Mouse (Mus musculus) spleen, adult 2 months (tissue): ENCODE results near the gene Adssl1. TPM values are rescaled to one million over a fixed set of nuclear protein-coding genes. Genes with fewer than 3 reads are reported as not detected.

Experiments
- DNase-seq, 2 experiments: peaks; one replicate each; pipeline versions ENCODE4 v3.0.0 to v3.0.0-alpha.2; 2012 to 2021; ENCODE audit warnings: low spot score in 2 of 2, low read depth in 1 of 2
- H3K27ac ChIP-seq: fragments of 200-500 bp; 2 replicates; pipeline ENCODE4 v1.5.1; 2012; ENCODE audit warnings: low read length, inconsistent platforms; ENCODE audit not compliant: insufficient read depth
- H3K27me3 ChIP-seq: fragments of 200-500 bp; 2 replicates; pipeline ENCODE4 v1.6.1; 2012; ENCODE audit warnings: mild to moderate bottlenecking, moderate library complexity, low read length, inconsistent platforms; ENCODE audit not compliant: control insufficient read depth, insufficient read depth
- H3K36me3 ChIP-seq: fragments of 200-500 bp; 2 replicates; pipeline ENCODE4 v1.6.1; 2012; ENCODE audit warnings: mild to moderate bottlenecking, low read length, inconsistent platforms; ENCODE audit not compliant: control insufficient read depth, insufficient read depth
- H3K4me1 ChIP-seq: fragments of 200-500 bp; 2 replicates; pipeline ENCODE4 v1.6.1; 2011; ENCODE audit warnings: inconsistent platforms; ENCODE audit not compliant: control insufficient read depth, insufficient read depth, insufficient read length
- H3K4me3 ChIP-seq: fragments of 200-500 bp; 2 replicates; pipeline ENCODE4 v1.5.1; 2011; ENCODE audit warnings: mild to moderate bottlenecking, inconsistent platforms; ENCODE audit not compliant: insufficient read depth, insufficient read length; ENCODE audit errors: extremely low read depth
- CTCF ChIP-seq: fragments of 200-500 bp; IDR thresholded peaks from 2 replicates; pipeline ENCODE4 v1.5.1; 2011; ENCODE audit warnings: mild to moderate bottlenecking, inconsistent platforms; ENCODE audit not compliant: insufficient read depth, insufficient read length, insufficient replicate concordance; ENCODE audit errors: extremely low read depth
- POLR2A ChIP-seq: fragments of 200-500 bp; IDR thresholded peaks from 2 replicates; pipeline ENCODE4 v1.6.1; 2011; ENCODE audit warnings: low read depth, low read length, inconsistent platforms
- WGBS: fragments of 180-500 bp; shearing (Covaris S2); methylation state at CpG from one replicate; pipeline ENCODE4 v1.1.7; 2018; 5-methylcytosine and 5-hydroxymethylcytosine counted together
- polyA plus RNA-seq: library from polyadenylated mRNA; depleted of rRNA; stranded (reverse); fragments of >200 nt; gene quantifications from 2 replicates; pipeline ENCODE4 v1.2.3, GENCODE M21; 2012

The Adssl1 gene
- polyA plus RNA-seq, 1 experiment, result 10.7 TPM

GRCm38 (mm10) chr12:112664124-112664523 lies 44.3 kb downstream of the Adssl1 start:
- no peak overlapping the region for H3K4me3 ChIP-seq
- no peak overlapping the region for H3K27ac ChIP-seq
- 84% methylated on average over 2 of the region's 2 CpGs for WGBS
- H3K27me3 ChIP-seq, result no peaks in the 10 kb centered on the region
- peaks cover 27% of the 10 kb centered on the region for H3K36me3 ChIP-seq
- no peak for DNase-seq
- no peak for TF ChIP-seq POLR2A
- peaks cover 3% of the 10 kb centered on the region; the same call in 1 of the 2 replicates for H3K4me1 ChIP-seq

DNA sequence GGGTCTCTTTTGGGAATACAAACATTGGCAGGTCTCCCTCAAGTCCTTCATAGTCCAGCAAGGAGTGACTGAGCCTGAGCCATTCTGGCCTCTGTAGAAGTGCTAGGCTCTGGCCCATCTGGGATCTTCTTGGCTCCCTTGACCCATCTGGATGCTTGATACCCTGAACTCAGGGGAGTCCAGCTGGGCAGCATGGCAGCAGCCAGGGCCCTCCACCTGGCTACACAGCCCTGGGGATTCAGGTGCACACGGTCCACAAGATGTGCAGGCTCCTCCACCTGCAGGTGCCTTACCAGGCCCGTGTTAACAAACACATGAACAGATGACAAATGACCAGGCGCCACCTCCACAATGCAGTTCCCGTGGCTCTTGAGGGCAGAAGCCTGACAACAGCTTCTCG lies 44.8 kb downstream of the Adssl1 start:
- H3K4me1 ChIP-seq, result peaks cover 8% of the 10 kb centered on the region; the same call in 1 of the 2 replicates
- no peak overlapping the region for H3K4me3 ChIP-seq
- no peak for TF ChIP-seq POLR2A
- TF ChIP-seq CTCF, result no peak
- no peak overlapping the region for H3K27ac ChIP-seq
- no peak for DNase-seq
- H3K27me3 ChIP-seq, result no peaks in the 10 kb centered on the region
- WGBS, result 83% methylated on average over 5 of the region's 5 CpGs
- H3K36me3 ChIP-seq, result peaks cover 23% of the 10 kb centered on the region

GRCm38 (mm10) chr12:112665445-112665844 lies 45.6 kb downstream of the Adssl1 start:
- TF ChIP-seq CTCF (no peak), POLR2A (no peak)
- Histone ChIP-seq H3K4me1 (peaks cover 8% of the 10 kb centered on the region; the same call in 1 of the 2 replicates), H3K27ac (no peak overlapping the region), H3K4me3 (no peak overlapping the region), H3K36me3 (peaks cover 23% of the 10 kb centered on the region), H3K27me3 (no peaks in the 10 kb centered on the region)
- WGBS, result 74% methylated on average over 18 of the region's 18 CpGs
- DNase-seq, result no peak

- Histone ChIP-seq H3K4me3 (no peak overlapping the region), H3K36me3 (peaks cover 22% of the 10 kb centered on the region), H3K27me3 (no peaks in the 10 kb centered on the region), H3K27ac (no peak overlapping the region), H3K4me1 (peaks cover 12% of the 10 kb centered on the region; the same call in 1 of the 2 replicates)
- 88% methylated on average over 9 of the region's 9 CpGs for WGBS
- no peak for TF ChIP-seq POLR2A
- TF ChIP-seq CTCF, result no peak
- no peak for DNase-seq
Measured at GRCm38 (mm10) chr12:112665881-112666544, 46.2 kb downstream of the Adssl1 start.

GRCm38 (mm10) chr12:112667619-112668297 lies 47.9 kb downstream of the Adssl1 start:
- no peak for TF ChIP-seq POLR2A
- TF ChIP-seq CTCF, result no peak
- Histone ChIP-seq H3K4me3 (no peak overlapping the region), H3K27me3 (no peaks in the 10 kb centered on the region), H3K36me3 (peaks cover 12% of the 10 kb centered on the region), H3K4me1 (peaks cover 13% of the 10 kb centered on the region; the same call in 1 of the 2 replicates), H3K27ac (peak overlapping the region; percentile 34)
- 60% methylated on average over 10 of the region's 10 CpGs for WGBS
- DNase-seq, result no peak

- no peaks in the 10 kb centered on the region for H3K27me3 ChIP-seq
- H3K36me3 ChIP-seq, result peaks cover 10% of the 10 kb centered on the region
- TF ChIP-seq POLR2A (no peak), CTCF (no peak)
- no peak overlapping the region for H3K4me3 ChIP-seq
- 78% methylated on average over 9 of the region's 9 CpGs for WGBS
- DNase-seq, result no peak
- H3K27ac ChIP-seq, result no peak overlapping the region
- H3K4me1 ChIP-seq, result peaks cover 20% of the 10 kb centered on the region; the same call in 1 of the 2 replicates
Measured at GRCm38 (mm10) chr12:112670718-112671393, 51.0 kb downstream of the Adssl1 start.
